Mouse (Mus musculus) T-cell, adult 2 months (primary cell): ENCODE data around the gene A630073D07Rik.
"Not testable (repeated sequence)": the region's sequence is repeated elsewhere in the genome, so short reads cannot be mapped to it uniquely, and the experiment has no call there.

ENCODE experiments used
- DNase-seq: peaks from one replicate; pipeline ENCODE4 v3.0.0; 2022; ENCODE audit warnings: low spot score

A630073D07Rik gene

DNA sequence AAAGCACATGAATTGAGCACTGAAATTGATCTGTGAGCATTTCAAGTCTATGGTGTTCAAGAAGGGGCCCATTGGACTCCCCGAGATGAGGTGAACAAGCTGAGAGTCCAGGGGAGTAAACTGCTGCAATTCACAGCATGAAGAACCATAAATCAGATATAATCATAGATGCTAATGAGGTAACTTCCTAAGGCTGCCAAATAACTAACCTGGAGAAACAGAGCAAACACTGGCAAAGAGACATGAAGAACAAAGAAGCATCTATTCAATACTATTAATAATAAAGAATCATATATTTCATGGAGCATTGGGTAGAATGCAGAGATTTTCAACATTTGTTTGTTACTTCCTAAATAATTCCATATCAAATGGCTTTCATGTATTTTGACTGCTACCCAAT is at the start of gene A630073D07Rik:
Gene A630073D07Rik (minus strand): TSS at position 101 of the 400 bp plus-strand sequence.
- DNase-seq: no peak

GRCm38 (mm10) chr6:132700907-132701306 is 49.6 kb upstream of the A630073D07Rik start, which contains the start of gene Tas2r121:
TSS of gene Tas2r121 (minus strand) at chr6:132701007.
- DNase-seq: no peak

DNA sequence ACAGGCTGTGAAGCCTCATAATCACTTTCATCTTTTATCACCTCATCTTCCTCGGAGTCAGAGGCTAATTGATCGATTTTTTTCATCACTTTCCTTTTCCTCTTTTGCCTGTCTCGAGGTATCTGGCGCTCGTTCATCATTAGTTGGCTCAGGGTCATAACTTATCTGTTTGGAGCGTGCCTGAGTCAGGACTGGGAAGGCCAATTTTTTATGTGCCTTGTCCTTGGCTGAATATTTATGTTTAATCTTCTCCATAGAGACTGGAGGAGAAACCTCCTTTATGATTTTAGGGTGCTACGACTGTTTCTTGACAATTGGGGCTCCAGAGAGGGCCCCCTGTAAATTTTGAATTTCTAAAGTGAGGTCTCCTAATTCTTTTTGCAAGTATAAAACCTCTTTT is 40.3 kb upstream of the A630073D07Rik start:
- not testable (repeated sequence) for DNase-seq

DNA sequence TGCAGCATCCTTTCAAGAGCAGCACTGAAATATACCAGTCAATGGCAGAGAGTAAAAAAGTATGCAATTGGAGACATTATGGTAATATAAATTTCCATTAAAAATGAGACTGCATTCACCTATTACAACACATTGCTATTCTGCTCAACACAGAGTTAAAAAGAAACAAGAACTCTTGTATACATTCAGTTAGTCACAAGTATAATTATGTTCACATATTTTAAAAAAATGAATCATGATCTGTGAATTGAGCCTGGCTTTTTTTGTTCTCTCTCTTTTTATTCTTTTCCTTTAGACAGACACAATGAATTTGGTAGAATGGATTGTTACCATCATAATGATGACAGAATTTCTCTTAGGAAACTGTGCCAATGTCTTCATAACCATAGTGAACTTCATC is 5.3 kb upstream of the A630073D07Rik start, which contains the start of gene Tas2r120:
Gene Tas2r120 (plus strand): TSS at position 301 of the 400 bp plus-strand sequence.
- no peak for DNase-seq

DNA sequence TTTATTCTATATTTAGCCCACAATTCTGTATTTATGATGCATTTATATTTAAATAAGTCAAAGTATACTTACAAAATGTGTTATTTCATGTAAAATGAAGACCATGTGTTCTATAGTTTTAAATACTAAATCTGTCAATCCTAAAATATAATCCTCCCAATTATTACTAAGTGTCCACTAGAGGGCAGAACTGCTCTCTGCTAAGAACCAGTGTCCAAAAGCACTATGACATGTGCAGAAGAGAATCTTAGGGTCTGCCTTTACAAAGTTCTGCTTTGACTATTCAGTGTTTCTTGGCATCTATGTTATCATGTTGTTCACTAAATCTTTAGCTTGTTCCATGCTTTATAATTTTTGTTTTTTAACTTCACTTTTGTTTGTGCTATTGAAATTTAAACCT is 1.9 kb downstream of the A630073D07Rik start:
- DNase-seq: no peak

GRCm38 (mm10) chr6:132595613-132596012 is 55.7 kb downstream of the A630073D07Rik start, which contains the start of gene Prp2:
TSS of gene Prp2 (plus strand) at chr6:132595913.
- not testable (repeated sequence) for DNase-seq
